Mouse (Mus musculus): Measurements from ENCODE around the gene Camta2. TPM values are rescaled to one million over a fixed set of nuclear protein-coding genes. Genes with fewer than 3 reads are reported as not detected.
A peak's percentile ranks its signal among the peaks of the same experiment; 100 is the strongest.

Camta2 gene
- polyA plus RNA-seq, 1 experiment from 2014 or later = 17.0 TPM

DNA sequence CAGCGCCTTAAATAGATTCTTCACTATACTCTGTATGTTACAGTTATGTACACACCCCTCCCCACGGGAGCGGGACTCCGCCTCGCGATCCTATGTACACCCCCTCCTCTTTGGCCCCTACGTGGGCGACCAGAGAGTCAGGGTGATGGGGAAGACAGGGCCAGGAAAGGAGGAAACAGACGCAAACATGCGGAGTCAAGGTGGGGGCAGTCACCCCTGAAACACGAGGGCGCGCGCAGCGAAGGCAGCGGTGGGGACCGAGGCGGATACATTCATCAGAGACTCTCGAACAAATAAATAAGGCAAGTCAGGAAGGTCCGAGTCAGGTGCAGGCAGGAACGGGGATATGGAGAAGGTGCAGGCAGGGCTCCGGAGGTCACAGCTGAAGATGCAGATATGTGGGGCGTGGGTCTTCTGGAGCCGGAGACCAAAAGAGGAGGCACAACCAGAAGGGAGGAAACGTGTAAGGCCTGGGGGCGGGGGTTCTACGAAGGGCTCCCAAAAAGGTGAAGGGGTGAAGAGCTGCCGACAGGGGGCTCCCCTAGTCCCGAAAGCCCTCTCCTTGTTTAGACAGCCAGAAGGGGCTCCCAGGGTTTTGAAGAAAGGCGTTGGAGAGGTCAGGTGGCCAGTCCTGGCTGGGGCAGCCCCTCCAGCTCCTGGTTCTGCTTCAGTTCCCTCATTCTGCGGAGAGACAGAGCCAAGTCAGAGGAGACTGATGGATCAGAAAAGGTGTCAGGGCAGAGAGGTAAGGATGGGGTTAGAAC is 18.1 kb downstream of the Camta2 start:
- Histone ChIP-seq H3K27ac (replicated peaks) (peak overlapping the region; percentile 99), H3K4me3 (peak overlapping the region; percentile 59), H3K4me1 (peaks cover 29% of the 10 kb centered on the region), H3K9me3 (no peaks in the 10 kb centered on the region), H3K9ac (replicated peaks) (peak overlapping the region; percentile 70), H3K4me2 (replicated peaks) (peak overlapping the region; percentile 72), H3K27me3 (no peaks in the 10 kb centered on the region), H3K36me3 (peaks cover 20% of the 10 kb centered on the region)
- WGBS = under 1% methylated on average over 31 of the region's 31 CpGs
- ATAC-seq (replicated peaks) = peak; percentile 39

DNA sequence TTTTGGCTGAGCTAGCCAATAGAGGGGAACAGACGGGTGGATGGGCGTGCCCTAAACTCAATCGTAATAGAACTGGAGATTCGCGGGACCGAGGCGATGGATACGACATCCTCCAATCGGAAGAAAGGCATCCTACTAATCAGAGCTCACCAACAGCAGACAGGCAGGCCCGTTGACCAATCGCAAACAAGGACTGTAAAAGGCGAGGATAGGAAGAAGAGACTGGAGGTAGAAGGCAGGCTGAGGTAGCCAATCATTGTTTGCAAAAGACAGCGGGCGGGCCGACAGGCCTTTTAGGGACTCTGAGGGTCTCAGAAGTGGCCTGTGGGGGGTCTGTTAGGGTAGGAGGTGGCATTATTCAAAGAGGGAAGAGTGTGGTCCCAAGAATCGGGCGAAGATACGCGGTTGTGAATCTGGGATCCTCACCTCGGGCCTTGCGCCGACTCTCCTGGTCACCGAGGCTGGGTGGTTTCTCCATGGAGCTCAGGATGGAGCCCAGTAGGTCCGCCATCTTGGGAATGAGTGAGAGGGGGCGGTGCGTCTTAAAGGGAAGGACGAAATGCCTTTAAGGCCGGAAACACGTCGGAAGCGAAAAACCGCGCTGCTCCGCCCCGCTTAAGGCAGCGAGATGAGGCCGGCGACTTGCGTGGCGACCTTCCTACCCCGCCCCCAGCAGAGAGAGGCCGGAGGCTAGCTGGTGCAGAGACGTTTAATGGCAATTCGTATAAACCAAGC is 19.0 kb downstream of the Camta2 start, which contains the start of gene Spag7:
TSS of gene Spag7 (minus strand) at position 646 of the 735 bp plus-strand sequence.
- H3K4me1 ChIP-seq = peaks cover 29% of the 10 kb centered on the region
- H3K4me3 ChIP-seq = peak within 1 kb of the TSS; percentile 59
- peak within 1 kb of the TSS; percentile 99 for H3K27ac ChIP-seq (replicated peaks)
- H3K4me2 ChIP-seq (replicated peaks) = peak within 1 kb of the TSS; percentile 94
- no peaks in the 10 kb centered on the region for H3K27me3 ChIP-seq
- no peaks in the 10 kb centered on the region for H3K9me3 ChIP-seq
- H3K36me3 ChIP-seq = peaks cover 25% of the 10 kb centered on the region
- WGBS = under 1% methylated on average over 44 of the region's 44 CpGs
- peak within 1 kb of the TSS; percentile 70 for H3K9ac ChIP-seq (replicated peaks)
- ATAC-seq (replicated peaks) = peak; percentile 97

DNA sequence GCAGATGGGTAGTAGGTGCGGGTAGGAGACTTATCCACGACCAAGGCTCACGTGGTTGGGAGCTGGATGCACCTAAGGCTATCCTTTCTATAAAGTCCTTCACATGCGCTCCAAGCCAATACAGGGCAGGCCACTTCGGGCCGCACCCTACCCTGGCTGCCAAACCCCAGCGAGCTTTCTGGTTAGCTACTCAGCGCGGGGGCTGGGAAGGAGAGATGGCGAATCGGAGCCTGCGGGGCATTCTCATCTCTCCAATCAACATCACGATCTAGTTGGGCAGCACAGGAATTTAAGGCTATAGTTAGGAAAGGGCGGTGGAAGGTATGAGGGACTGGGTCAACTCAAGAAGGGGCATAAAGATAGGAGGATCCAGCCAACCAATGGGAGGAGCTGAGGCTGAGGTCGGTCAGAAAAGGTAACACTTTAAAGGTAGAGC is 19.6 kb downstream of the Camta2 start:
- no peak; the same call in 1 of the 2 replicates for ATAC-seq (replicated peaks)

DNA sequence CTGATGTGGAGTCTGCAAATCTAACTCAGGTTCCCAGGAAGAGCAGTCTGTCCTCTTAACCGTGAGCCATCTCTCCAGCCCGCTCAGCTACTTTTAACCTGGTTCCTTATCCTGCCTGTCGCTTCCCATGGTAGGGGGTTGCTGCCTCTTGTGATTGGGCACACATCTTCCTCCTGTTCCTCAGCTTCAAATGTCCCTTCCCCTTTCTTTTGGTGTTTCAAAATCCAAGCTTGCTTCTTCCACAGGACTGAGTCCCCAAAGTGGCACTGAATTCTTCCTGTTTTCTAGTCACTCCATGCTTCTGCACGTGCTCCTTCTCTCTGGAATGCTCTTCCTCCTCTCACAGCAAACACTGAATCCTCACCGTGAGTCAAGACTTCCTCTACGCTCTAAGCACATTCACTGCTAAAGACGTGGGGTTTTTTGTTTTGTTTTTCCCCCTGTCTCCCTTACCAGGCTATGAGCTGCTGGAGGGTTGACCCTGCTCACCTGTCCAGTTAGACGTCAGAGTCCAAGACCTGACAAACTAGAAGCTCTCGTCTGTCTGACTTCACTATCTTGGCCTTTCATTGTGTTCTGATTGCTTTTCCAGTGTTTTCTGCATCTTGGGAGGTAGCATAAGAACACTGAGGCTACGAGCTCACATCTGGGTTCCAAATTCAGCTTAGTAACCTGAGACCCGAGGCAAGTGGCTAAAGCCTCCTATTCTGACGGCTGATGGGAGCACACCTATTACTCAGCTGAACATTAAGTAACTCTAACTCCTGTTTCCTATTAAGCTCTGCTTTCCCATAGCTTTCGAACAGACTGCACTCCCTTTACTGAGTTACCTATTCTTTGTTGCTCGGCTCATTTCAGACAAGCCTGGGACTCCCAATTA is 20.4 kb downstream of the Camta2 start:
- H3K36me3 ChIP-seq = peaks cover 33% of the 10 kb centered on the region
- H3K4me3 ChIP-seq = peak overlapping the region; percentile 59
- no peaks in the 10 kb centered on the region for H3K27me3 ChIP-seq
- H3K9ac ChIP-seq (replicated peaks) = peak overlapping the region; percentile 60
- peaks cover 29% of the 10 kb centered on the region for H3K4me1 ChIP-seq
- no peaks in the 10 kb centered on the region for H3K9me3 ChIP-seq
- peak overlapping the region; percentile 94 for H3K4me2 ChIP-seq (replicated peaks)
- peak overlapping the region; percentile 99 for H3K27ac ChIP-seq (replicated peaks)
- WGBS = 75% methylated on average over 14 of the region's 14 CpGs
- ATAC-seq (replicated peaks) = no peak

More for the DNA sequence above, 19.6 kb downstream of the Camta2 start:
- no peaks in the 10 kb centered on the region for H3K27me3 ChIP-seq
- peak overlapping the region; percentile 59 for H3K4me3 ChIP-seq
- peaks cover 25% of the 10 kb centered on the region for H3K36me3 ChIP-seq
- peak overlapping the region; percentile 94 for H3K4me2 ChIP-seq (replicated peaks)
- under 1% methylated on average over 15 of the region's 15 CpGs for WGBS
- no peaks in the 10 kb centered on the region for H3K9me3 ChIP-seq
- H3K9ac ChIP-seq (replicated peaks) = peak overlapping the region; percentile 60
- H3K4me1 ChIP-seq = peaks cover 29% of the 10 kb centered on the region
- peak overlapping the region; percentile 99 for H3K27ac ChIP-seq (replicated peaks)

DNA sequence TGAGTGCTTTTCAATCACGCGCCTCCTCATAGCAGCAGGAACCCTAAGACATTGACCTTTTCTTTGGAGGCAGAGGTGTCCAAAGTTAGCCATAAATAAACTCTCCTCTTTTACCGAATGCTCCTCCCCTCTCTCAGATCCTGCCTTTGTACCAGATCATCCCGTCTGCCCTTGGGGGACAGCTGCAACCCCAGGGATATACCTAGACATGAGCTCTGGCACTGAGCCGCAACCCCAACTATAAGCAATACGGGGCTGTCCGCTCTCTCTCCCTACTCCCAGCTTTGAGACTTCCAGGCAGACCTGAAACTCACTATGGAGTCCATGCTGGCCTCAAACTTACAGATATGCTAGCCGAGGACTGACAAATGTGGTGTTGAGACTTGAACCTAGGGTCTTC is 21.2 kb downstream of the Camta2 start:
- Histone ChIP-seq H3K4me3 (no peak overlapping the region), H3K9me3 (no peaks in the 10 kb centered on the region), H3K9ac (replicated peaks) (no peak overlapping the region), H3K4me2 (replicated peaks) (no peak overlapping the region), H3K27me3 (no peaks in the 10 kb centered on the region), H3K36me3 (peaks cover 33% of the 10 kb centered on the region), H3K4me1 (peaks cover 29% of the 10 kb centered on the region), H3K27ac (replicated peaks) (no peak overlapping the region)
- WGBS = 91% methylated on average over 8 of the region's 8 CpGs
- no peak for ATAC-seq (replicated peaks)

GRCm38 (mm10) chr11:70664741-70665140 is 23.2 kb downstream of the Camta2 start:
- WGBS = 92% methylated on average over 9 of the region's 9 CpGs
- Histone ChIP-seq H3K9ac (replicated peaks) (no peak overlapping the region), H3K27me3 (no peaks in the 10 kb centered on the region), H3K4me3 (no peak overlapping the region), H3K36me3 (peaks cover 32% of the 10 kb centered on the region), H3K9me3 (no peaks in the 10 kb centered on the region), H3K4me1 (peaks cover 13% of the 10 kb centered on the region), H3K4me2 (replicated peaks) (no peak overlapping the region), H3K27ac (replicated peaks) (no peak overlapping the region)
- no peak for ATAC-seq (replicated peaks)

DNA sequence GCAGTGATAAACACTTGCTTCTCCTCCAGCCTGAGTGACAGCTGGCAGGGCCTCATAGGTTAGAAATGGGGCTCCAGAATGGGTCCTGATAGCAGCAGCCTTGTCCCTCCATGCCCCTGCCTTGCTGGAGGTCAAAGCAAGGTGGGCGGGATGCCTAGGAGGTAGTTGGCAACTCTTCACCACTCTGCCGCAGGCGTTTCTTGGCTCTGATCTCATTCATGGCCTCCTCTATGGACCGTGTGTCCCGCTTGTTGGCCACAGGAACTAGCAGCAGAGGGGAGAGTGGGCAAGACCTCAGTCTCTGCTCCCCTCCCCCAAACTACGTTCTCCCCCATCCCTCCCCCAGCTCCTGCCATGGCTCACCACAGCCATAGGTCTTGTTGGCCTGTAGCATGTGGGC is 23.9 kb downstream of the Camta2 start:
- H3K9ac ChIP-seq (replicated peaks) = no peak overlapping the region
- H3K4me2 ChIP-seq (replicated peaks) = no peak overlapping the region
- no peak overlapping the region for H3K27ac ChIP-seq (replicated peaks)
- H3K4me1 ChIP-seq = peaks cover 13% of the 10 kb centered on the region
- ATAC-seq (replicated peaks) = no peak
- H3K27me3 ChIP-seq = no peaks in the 10 kb centered on the region
- WGBS = 82% methylated on average over 6 of the region's 6 CpGs
- H3K36me3 ChIP-seq = peaks cover 32% of the 10 kb centered on the region
- no peaks in the 10 kb centered on the region for H3K9me3 ChIP-seq
- no peak overlapping the region for H3K4me3 ChIP-seq

DNA sequence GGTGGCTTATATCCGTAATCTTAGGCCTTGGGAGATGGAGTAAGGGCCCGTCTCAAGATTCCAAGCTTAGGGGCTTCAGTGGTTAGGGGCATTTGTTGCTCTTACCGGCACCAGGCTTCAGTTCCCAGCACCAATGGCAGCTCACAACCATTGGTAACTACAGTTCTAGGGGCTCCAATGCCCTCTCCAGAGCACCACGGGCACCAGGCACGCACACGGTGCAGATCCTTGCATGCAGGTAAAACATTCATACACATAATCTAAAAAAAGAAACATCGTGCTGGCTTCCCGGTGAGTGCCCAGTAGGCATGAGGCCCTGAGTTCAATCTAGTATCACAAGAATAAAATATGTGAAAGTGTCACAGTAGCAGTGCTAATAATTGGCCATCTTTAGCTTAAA is 24.8 kb downstream of the Camta2 start:
- Histone ChIP-seq H3K9me3 (no peaks in the 10 kb centered on the region), H3K36me3 (peaks cover 32% of the 10 kb centered on the region), H3K4me2 (replicated peaks) (no peak overlapping the region), H3K4me3 (no peak overlapping the region), H3K27me3 (no peaks in the 10 kb centered on the region), H3K4me1 (peaks cover 11% of the 10 kb centered on the region), H3K27ac (replicated peaks) (no peak overlapping the region), H3K9ac (replicated peaks) (no peak overlapping the region)
- WGBS = 84% methylated on average over 8 of the region's 8 CpGs
- ATAC-seq (replicated peaks) = no peak

- peaks cover 32% of the 10 kb centered on the region for H3K36me3 ChIP-seq
- ATAC-seq (replicated peaks) = no peak
- H3K4me2 ChIP-seq (replicated peaks) = no peak overlapping the region
- no peaks in the 10 kb centered on the region for H3K9me3 ChIP-seq
- peaks cover 15% of the 10 kb centered on the region for H3K4me1 ChIP-seq
- no peak overlapping the region for H3K9ac ChIP-seq (replicated peaks)
- no peak overlapping the region for H3K27ac ChIP-seq (replicated peaks)
- no peak overlapping the region for H3K4me3 ChIP-seq
- H3K27me3 ChIP-seq = no peaks in the 10 kb centered on the region
- WGBS = 93% methylated on average over 8 of the region's 8 CpGs
Measured at GRCm38 (mm10) chr11:70660571-70660970, 27.3 kb downstream of the Camta2 start.

- ATAC-seq (replicated peaks) = no peak
- Histone ChIP-seq H3K4me1 (peaks cover 21% of the 10 kb centered on the region), H3K27ac (replicated peaks) (no peak overlapping the region), H3K4me3 (no peak overlapping the region), H3K36me3 (peaks cover 18% of the 10 kb centered on the region), H3K4me2 (replicated peaks) (no peak overlapping the region), H3K9ac (replicated peaks) (no peak overlapping the region), H3K9me3 (no peaks in the 10 kb centered on the region), H3K27me3 (no peaks in the 10 kb centered on the region)
- 77% methylated on average over 8 of the region's 8 CpGs for WGBS
Measured at GRCm38 (mm10) chr11:70658942-70659341, 29.0 kb downstream of the Camta2 start.

GRCm38 (mm10) chr11:70658521-70658920 is 29.4 kb downstream of the Camta2 start:
- H3K27ac ChIP-seq (replicated peaks) = no peak overlapping the region
- no peak overlapping the region for H3K4me2 ChIP-seq (replicated peaks)
- no peaks in the 10 kb centered on the region for H3K27me3 ChIP-seq
- H3K36me3 ChIP-seq = peaks cover 16% of the 10 kb centered on the region
- H3K9ac ChIP-seq (replicated peaks) = no peak overlapping the region
- H3K4me3 ChIP-seq = no peak overlapping the region
- no peaks in the 10 kb centered on the region for H3K9me3 ChIP-seq
- 91% methylated on average over 5 of the region's 5 CpGs for WGBS
- no peak for ATAC-seq (replicated peaks)
- peaks cover 21% of the 10 kb centered on the region for H3K4me1 ChIP-seq

All from forebrain, embryonic 15.5 days (tissue).